Mouse (Mus musculus) intestine, embryonic 15.5 days (tissue): ENCODE measurements around the gene Gjc3. TPM values are rescaled to one million over a fixed set of nuclear protein-coding genes. Genes with fewer than 3 reads are reported as not detected.

Experiments
- ATAC-seq: fragments of 200-750 bp; cut with Nextera tagmentation; 2 replicates; pipeline ENCODE4 v1.8.0; 2017; ENCODE audit warnings: moderate TSS enrichment, moderate library complexity
- H3K27ac ChIP-seq: fragments of 300-500 bp; sonication (generic); 2 replicates; pipeline ENCODE4 v1.5.1; 2015; ENCODE audit warnings: mild to moderate bottlenecking, inconsistent platforms
- H3K27me3 ChIP-seq: fragments of 300-500 bp; sonication (generic); replicated peaks from 2 replicates; pipeline ENCODE4 v1.6.1; 2015; ENCODE audit warnings: inconsistent platforms
- H3K36me3 ChIP-seq: fragments of 300-500 bp; sonication (generic); 2 replicates; pipeline ENCODE4 v1.6.1; 2015; ENCODE audit warnings: inconsistent platforms
- H3K4me1 ChIP-seq: fragments of 300-500 bp; sonication (generic); replicated peaks from 2 replicates; pipeline ENCODE4 v1.6.1; 2015; ENCODE audit warnings: inconsistent platforms
- H3K4me2 ChIP-seq: fragments of 300-500 bp; sonication (generic); replicated peaks from 2 replicates; pipeline ENCODE4 v1.6.1; 2015; ENCODE audit warnings: mild to moderate bottlenecking, inconsistent platforms
- H3K4me3 ChIP-seq: fragments of 300-500 bp; sonication (generic); replicated peaks from 2 replicates; pipeline ENCODE4 v1.5.1; 2015; ENCODE audit warnings: inconsistent platforms
- H3K9ac ChIP-seq: fragments of 300-500 bp; sonication (generic); 2 replicates; pipeline ENCODE4 v1.6.1; 2015; ENCODE audit warnings: inconsistent platforms
- H3K9me3 ChIP-seq: fragments of 300-500 bp; sonication (generic); 2 replicates; pipeline ENCODE4 v1.6.1; 2016; ENCODE audit warnings: inconsistent platforms
- WGBS: fragments of 180-500 bp; shearing (Covaris S2); methylation state at CpG from one replicate; pipeline ENCODE4 v1.1.7; 2015; 5-methylcytosine and 5-hydroxymethylcytosine counted together
- polyA plus RNA-seq: library from polyadenylated mRNA; unstranded; fragments of >200 nt; fragmentation: Nextera tagmentation; extraction: Ambion mirVana; gene quantifications from 2 replicates; pipeline ENCODE4 v1.2.1, GENCODE M21; 2015

Gjc3 gene
- 0.64 and 0.81 TPM in 2 replicates for polyA plus RNA-seq

GRCm38 (mm10) chr5:137962945-137963344, at the start of gene Gjc3:
Gene Gjc3, minus strand, starts transcription at chr5:137963098.
- Histone ChIP-seq H3K4me3 (no peak within 1 kb of the TSS), H3K9ac (no peak within 1 kb of the TSS), H3K27ac (no peak within 1 kb of the TSS), H3K27me3 (no peaks in the 10 kb centered on the region), H3K36me3 (no peaks in the 10 kb centered on the region), H3K4me1 (no peaks in the 10 kb centered on the region), H3K9me3 (no peaks in the 10 kb centered on the region), H3K4me2 (no peak within 1 kb of the TSS)
- no peak for ATAC-seq
- WGBS = 79% methylated on average over 8 of the region's 8 CpGs

GRCm38 (mm10) chr5:138012382-138012781, 49.5 kb upstream of the Gjc3 start:
- Histone ChIP-seq H3K27ac (no peak overlapping the region), H3K4me1 (no peaks in the 10 kb centered on the region), H3K4me2 (no peak overlapping the region), H3K27me3 (no peaks in the 10 kb centered on the region), H3K4me3 (no peak overlapping the region), H3K9me3 (no peaks in the 10 kb centered on the region), H3K36me3 (no peaks in the 10 kb centered on the region), H3K9ac (no peak overlapping the region)
- ATAC-seq = no peak
- 84% methylated on average over 5 of the region's 5 CpGs for WGBS

- H3K4me1 ChIP-seq = no peaks in the 10 kb centered on the region
- no peak overlapping the region for H3K9ac ChIP-seq
- H3K4me3 ChIP-seq = no peak overlapping the region
- WGBS = 92% methylated on average over 5 of the region's 5 CpGs
- no peak for ATAC-seq
- no peak overlapping the region for H3K4me2 ChIP-seq
- no peaks in the 10 kb centered on the region for H3K27me3 ChIP-seq
- no peaks in the 10 kb centered on the region for H3K36me3 ChIP-seq
- no peaks in the 10 kb centered on the region for H3K9me3 ChIP-seq
- no peak overlapping the region for H3K27ac ChIP-seq
These were observed 46.5 kb upstream of the Gjc3 start for GRCm38 (mm10) chr5:138009437-138009836.

- Histone ChIP-seq H3K36me3 (no peaks in the 10 kb centered on the region), H3K27me3 (no peaks in the 10 kb centered on the region), H3K9me3 (no peaks in the 10 kb centered on the region), H3K4me1 (no peaks in the 10 kb centered on the region), H3K27ac (no peak overlapping the region), H3K4me2 (no peak overlapping the region), H3K9ac (no peak overlapping the region), H3K4me3 (no peak overlapping the region)
- WGBS = 83% methylated on average over 1 of the region's 1 CpGs
- no peak for ATAC-seq
These were observed 23.5 kb upstream of the Gjc3 start for GRCm38 (mm10) chr5:137986351-137986750.

- no peaks in the 10 kb centered on the region for H3K27me3 ChIP-seq
- H3K9ac ChIP-seq = no peak within 1 kb of the TSS
- H3K4me2 ChIP-seq = no peak within 1 kb of the TSS
- no peaks in the 10 kb centered on the region for H3K4me1 ChIP-seq
- 70% methylated on average over 4 of the region's 4 CpGs for WGBS
- H3K4me3 ChIP-seq = no peak within 1 kb of the TSS
- no peaks in the 10 kb centered on the region for H3K9me3 ChIP-seq
- H3K36me3 ChIP-seq = no peaks in the 10 kb centered on the region
- no peak within 1 kb of the TSS for H3K27ac ChIP-seq
- ATAC-seq = no peak
These were observed 18.4 kb upstream of the Gjc3 start, which contains the start of gene Azgp1 for GRCm38 (mm10) chr5:137981300-137981699. Gene Azgp1, plus strand, starts transcription at chr5:137981520.

GRCm38 (mm10) chr5:137979081-137979480, 16.2 kb upstream of the Gjc3 start:
- WGBS = 62% methylated on average over 2 of the region's 2 CpGs
- H3K27me3 ChIP-seq = no peaks in the 10 kb centered on the region
- no peaks in the 10 kb centered on the region for H3K9me3 ChIP-seq
- H3K4me1 ChIP-seq = no peaks in the 10 kb centered on the region
- H3K4me2 ChIP-seq = no peak overlapping the region
- no peaks in the 10 kb centered on the region for H3K36me3 ChIP-seq
- ATAC-seq = no peak
- no peak overlapping the region for H3K9ac ChIP-seq
- H3K27ac ChIP-seq = no peak overlapping the region
- no peak overlapping the region for H3K4me3 ChIP-seq

GRCm38 (mm10) chr5:137977291-137977690, 14.4 kb upstream of the Gjc3 start:
- H3K9me3 ChIP-seq = no peaks in the 10 kb centered on the region
- ATAC-seq = no peak
- H3K36me3 ChIP-seq = no peaks in the 10 kb centered on the region
- H3K27me3 ChIP-seq = no peaks in the 10 kb centered on the region
- no peak overlapping the region for H3K27ac ChIP-seq
- no peak overlapping the region for H3K4me2 ChIP-seq
- no peak overlapping the region for H3K9ac ChIP-seq
- H3K4me1 ChIP-seq = no peaks in the 10 kb centered on the region
- WGBS = 47% methylated on average over 1 of the region's 1 CpGs
- no peak overlapping the region for H3K4me3 ChIP-seq

GRCm38 (mm10) chr5:137975434-137975833, 12.5 kb upstream of the Gjc3 start:
- Histone ChIP-seq H3K4me2 (no peak overlapping the region), H3K27me3 (no peaks in the 10 kb centered on the region), H3K9ac (no peak overlapping the region), H3K4me1 (no peaks in the 10 kb centered on the region), H3K9me3 (no peaks in the 10 kb centered on the region), H3K36me3 (no peaks in the 10 kb centered on the region), H3K4me3 (no peak overlapping the region), H3K27ac (no peak overlapping the region)
- ATAC-seq = no peak
- 61% methylated on average over 1 of the region's 1 CpGs for WGBS

GRCm38 (mm10) chr5:137974724-137975123, 11.8 kb upstream of the Gjc3 start:
- Histone ChIP-seq H3K27ac (no peak overlapping the region), H3K9ac (no peak overlapping the region), H3K36me3 (no peaks in the 10 kb centered on the region), H3K9me3 (no peaks in the 10 kb centered on the region), H3K4me3 (no peak overlapping the region), H3K27me3 (no peaks in the 10 kb centered on the region), H3K4me1 (no peaks in the 10 kb centered on the region), H3K4me2 (no peak overlapping the region)
- 58% methylated on average over 3 of the region's 3 CpGs for WGBS
- no peak for ATAC-seq

- Histone ChIP-seq H3K4me3 (no peak overlapping the region), H3K4me2 (no peak overlapping the region), H3K9me3 (no peaks in the 10 kb centered on the region), H3K4me1 (no peaks in the 10 kb centered on the region), H3K9ac (no peak overlapping the region), H3K36me3 (no peaks in the 10 kb centered on the region), H3K27me3 (no peaks in the 10 kb centered on the region), H3K27ac (no peak overlapping the region)
- no peak for ATAC-seq
- WGBS = 55% methylated on average over 3 of the region's 3 CpGs
These were observed 10.8 kb upstream of the Gjc3 start for GRCm38 (mm10) chr5:137973738-137974137.

GRCm38 (mm10) chr5:137973161-137973560, 10.3 kb upstream of the Gjc3 start:
- 69% methylated on average over 2 of the region's 2 CpGs for WGBS
- no peak for ATAC-seq
- no peaks in the 10 kb centered on the region for H3K4me1 ChIP-seq
- no peak overlapping the region for H3K4me2 ChIP-seq
- no peaks in the 10 kb centered on the region for H3K27me3 ChIP-seq
- no peak overlapping the region for H3K27ac ChIP-seq
- no peaks in the 10 kb centered on the region for H3K36me3 ChIP-seq
- no peak overlapping the region for H3K9ac ChIP-seq
- no peaks in the 10 kb centered on the region for H3K9me3 ChIP-seq
- H3K4me3 ChIP-seq = no peak overlapping the region

GRCm38 (mm10) chr5:137966492-137966891, 3.6 kb upstream of the Gjc3 start:
- Histone ChIP-seq H3K4me1 (no peaks in the 10 kb centered on the region), H3K27ac (no peak overlapping the region), H3K4me3 (no peak overlapping the region), H3K27me3 (no peaks in the 10 kb centered on the region), H3K9me3 (no peaks in the 10 kb centered on the region), H3K4me2 (no peak overlapping the region), H3K9ac (no peak overlapping the region), H3K36me3 (no peaks in the 10 kb centered on the region)
- ATAC-seq = no peak

GRCm38 (mm10) chr5:137956404-137956803, 6.5 kb downstream of the Gjc3 start:
- no peak for ATAC-seq
- no peak overlapping the region for H3K4me2 ChIP-seq
- WGBS = 84% methylated on average over 3 of the region's 3 CpGs
- H3K36me3 ChIP-seq = no peaks in the 10 kb centered on the region
- no peaks in the 10 kb centered on the region for H3K9me3 ChIP-seq
- H3K4me1 ChIP-seq = no peaks in the 10 kb centered on the region
- no peaks in the 10 kb centered on the region for H3K27me3 ChIP-seq
- H3K9ac ChIP-seq = no peak overlapping the region
- no peak overlapping the region for H3K4me3 ChIP-seq
- H3K27ac ChIP-seq = no peak overlapping the region
